Mouse (Mus musculus) MEL (cell line): ENCODE data around the gene Gm37240. TPM values are rescaled to one million over a fixed set of nuclear protein-coding genes. Genes with fewer than 3 reads are reported as not detected.

Experiments
- DNase-seq: peaks from one replicate; pipeline ENCODE4 v3.0.0; 2011; ENCODE audit warnings: low read depth, low spot score
- H3K27ac ChIP-seq: 2 replicates; pipeline ENCODE4 v1.5.1; 2012; ENCODE audit warnings: low read depth, mild to moderate bottlenecking, control low read depth, low read length, moderate library complexity; ENCODE audit not compliant: control insufficient read depth
- H3K27me3 ChIP-seq, 2 experiments: fragments of 150-350 bp in 1 of 2; sonication (generic) in 1 of 2; 2 replicates each; pipeline ENCODE4 v1.6.1; 2012; ENCODE audit warnings: low read length in 2 of 2, mild to moderate bottlenecking in 2 of 2, improper control_type of control experiment in 1 of 2, moderate library complexity in 1 of 2; ENCODE audit not compliant: insufficient read depth in 2 of 2, control insufficient read depth in 1 of 2
- H3K36me3 ChIP-seq, 2 experiments: 2 replicates each; pipeline ENCODE4 v1.6.1; 2012 to 2014; ENCODE audit warnings: low read length in 2 of 2, improper control_type of control experiment in 1 of 2, inconsistent platforms in 1 of 2, mild to moderate bottlenecking in 1 of 2; ENCODE audit not compliant: insufficient read depth in 2 of 2, control insufficient read depth in 1 of 2
- H3K4me1 ChIP-seq, 2 experiments: fragments of 150-350 bp in 1 of 2; sonication (generic) in 1 of 2; 2 replicates each; pipeline ENCODE4 v1.6.1; 2012; ENCODE audit warnings: low read length in 2 of 2, improper control_type of control experiment in 1 of 2, mild to moderate bottlenecking in 1 of 2; ENCODE audit not compliant: insufficient read depth in 2 of 2, control insufficient read depth in 1 of 2
- H3K4me3 ChIP-seq, 2 experiments: fragments of 150-350 bp in 1 of 2; sonication (generic) in 1 of 2; 2 replicates each; pipeline ENCODE4 v1.5.1; 2012; ENCODE audit warnings: low read depth in 2 of 2, low read length in 2 of 2, mild to moderate bottlenecking in 2 of 2, moderate library complexity in 2 of 2, control low read depth in 1 of 2, improper control_type of control experiment in 1 of 2; ENCODE audit not compliant: control insufficient read depth in 1 of 2, insufficient read depth in 1 of 2
- H3K79me2 ChIP-seq: 2 replicates; pipeline ENCODE4 v1.6.1; 2012; ENCODE audit warnings: mild to moderate bottlenecking, low read length, moderate library complexity; ENCODE audit not compliant: control insufficient read depth, poor library complexity, insufficient read depth
- H3K9ac ChIP-seq: 2 replicates; pipeline ENCODE4 v1.6.1; 2012; ENCODE audit warnings: low read depth, mild to moderate bottlenecking, control low read depth, low read length, moderate library complexity; ENCODE audit not compliant: control insufficient read depth, poor library complexity, severe bottlenecking
- H3K9me3 ChIP-seq: fragments of 150-350 bp; sonication (generic); replicated peaks from 2 replicates; pipeline ENCODE4 v1.6.1; 2012; ENCODE audit warnings: mild to moderate bottlenecking, low read length, improper control_type of control experiment, moderate library complexity; ENCODE audit not compliant: insufficient read depth
- BHLHE40 ChIP-seq: IDR thresholded peaks from 2 replicates; pipeline ENCODE4 v1.6.1; 2012; ENCODE audit warnings: low read depth, mild to moderate bottlenecking, inconsistent platforms, low read length, improper control_type of control experiment, borderline replicate concordance
- CTCF ChIP-seq, 3 experiments: IDR thresholded peaks in 2 of 3; conservative IDR thresholded peaks in 1 of 3; 2 replicates each; pipeline ENCODE4 v1.5.1; 2011 to 2012; ENCODE audit warnings: low read length in 3 of 3, low read depth in 2 of 3, mild to moderate bottlenecking in 2 of 3, improper control_type of control experiment in 1 of 3, inconsistent platforms in 1 of 3, mixed read lengths in 1 of 3, moderate library complexity in 1 of 3; ENCODE audit not compliant: control insufficient read depth in 1 of 3, insufficient read depth in 1 of 3, poor library complexity in 1 of 3, severe bottlenecking in 1 of 3
- E2F4 ChIP-seq: IDR thresholded peaks from 2 replicates; pipeline ENCODE4 v1.6.1; 2011; ENCODE audit warnings: low read depth, low read length, improper control_type of control experiment, borderline replicate concordance
- ELF1 ChIP-seq: IDR thresholded peaks from 2 replicates; pipeline ENCODE4 v1.6.1; 2014; ENCODE audit warnings: low read depth, mild to moderate bottlenecking, inconsistent platforms, low read length, improper control_type of control experiment, moderate library complexity
- ETS1 ChIP-seq: IDR thresholded peaks from 2 replicates; pipeline ENCODE4 v1.6.1; 2012; ENCODE audit warnings: low read depth, mild to moderate bottlenecking, inconsistent platforms, low read length, improper control_type of control experiment, moderate library complexity
- GABPA ChIP-seq: IDR thresholded peaks from 2 replicates; pipeline ENCODE4 v1.6.1; 2012; ENCODE audit warnings: low read depth, mild to moderate bottlenecking, inconsistent platforms, low read length, improper control_type of control experiment, moderate library complexity
- GATA1 ChIP-seq: IDR thresholded peaks from 2 replicates; pipeline ENCODE4 v1.6.1; 2011; ENCODE audit warnings: low read depth, low read length, improper control_type of control experiment
- HCFC1 ChIP-seq: IDR thresholded peaks from 2 replicates; pipeline ENCODE4 v1.6.1; 2012; ENCODE audit warnings: low read depth, mild to moderate bottlenecking, inconsistent platforms, low read length, improper control_type of control experiment, moderate library complexity
- JUND ChIP-seq: IDR thresholded peaks from 2 replicates; pipeline ENCODE4 v1.6.1; 2011; ENCODE audit warnings: low read depth, mild to moderate bottlenecking, improper control_type of control experiment, low read length
- MAFK ChIP-seq: IDR thresholded peaks from 2 replicates; pipeline ENCODE4 v1.6.1; 2011; ENCODE audit warnings: low read depth, mild to moderate bottlenecking, low read length, improper control_type of control experiment, borderline replicate concordance
- MAX ChIP-seq: IDR thresholded peaks from 2 replicates; pipeline ENCODE4 v1.6.1; 2011; ENCODE audit warnings: low read length, improper control_type of control experiment
- MAZ ChIP-seq: IDR thresholded peaks from 2 replicates; pipeline ENCODE4 v1.6.1; 2012; ENCODE audit warnings: low read depth, mild to moderate bottlenecking, inconsistent platforms, low read length, improper control_type of control experiment
- MXI1 ChIP-seq: IDR thresholded peaks from 2 replicates; pipeline ENCODE4 v1.6.1; 2011; ENCODE audit warnings: mild to moderate bottlenecking, low read depth, low read length, improper control_type of control experiment
- MYB ChIP-seq: IDR thresholded peaks from 2 replicates; pipeline ENCODE4 v1.6.1; 2011; ENCODE audit warnings: mild to moderate bottlenecking, low read depth, low read length, improper control_type of control experiment
- NRF1 ChIP-seq: IDR thresholded peaks from 2 replicates; pipeline ENCODE4 v1.6.1; 2014; ENCODE audit warnings: low read depth, mild to moderate bottlenecking, inconsistent platforms, low read length, improper control_type of control experiment, moderate library complexity; ENCODE audit not compliant: poor library complexity, insufficient read depth, severe bottlenecking
- POLR2A ChIP-seq, 2 experiments: IDR thresholded peaks; 2 replicates each; pipeline ENCODE4 v1.6.1; 2011 to 2012; ENCODE audit warnings: low read length in 2 of 2, mild to moderate bottlenecking in 2 of 2, control low read depth in 1 of 2, improper control_type of control experiment in 1 of 2, low read depth in 1 of 2, moderate library complexity in 1 of 2; ENCODE audit not compliant: control insufficient read depth in 1 of 2, insufficient read depth in 1 of 2, poor library complexity in 1 of 2
- POLR2AphosphoS2 ChIP-seq: IDR thresholded peaks from 2 replicates; pipeline ENCODE4 v1.6.1; 2011; ENCODE audit warnings: low read length, improper control_type of control experiment
- POLR2AphosphoS5 ChIP-seq: IDR thresholded peaks from 2 replicates; pipeline ENCODE4 v1.6.1; 2012; ENCODE audit warnings: low read depth, borderline replicate concordance, mild to moderate bottlenecking, inconsistent platforms, low read length, moderate library complexity, mixed read lengths
- RAD21 ChIP-seq: IDR thresholded peaks from 2 replicates; pipeline ENCODE4 v1.6.1; 2011; ENCODE audit warnings: mild to moderate bottlenecking, low read depth, low read length, improper control_type of control experiment
- SIN3A ChIP-seq: IDR thresholded peaks from 2 replicates; pipeline ENCODE4 v1.6.1; 2012; ENCODE audit warnings: low read length, improper control_type of control experiment, inconsistent platforms
- TBP ChIP-seq: IDR thresholded peaks from 2 replicates; pipeline ENCODE4 v1.8.0; 2011; ENCODE audit warnings: low read depth, low read length, improper control_type of control experiment
- TCF12 ChIP-seq: IDR thresholded peaks from 2 replicates; pipeline ENCODE4 v1.6.1; 2014; ENCODE audit warnings: low read depth, mild to moderate bottlenecking, inconsistent platforms, low read length, improper control_type of control experiment, moderate library complexity
- UBTF ChIP-seq: IDR thresholded peaks from 2 replicates; pipeline ENCODE4 v1.6.1; 2012; ENCODE audit warnings: low read depth, mild to moderate bottlenecking, inconsistent platforms, low read length, improper control_type of control experiment, moderate library complexity, borderline replicate concordance; ENCODE audit not compliant: insufficient read depth
- USF2 ChIP-seq, 2 experiments: IDR thresholded peaks; 2 replicates each; pipeline ENCODE4 v1.6.1; 2011 to 2012; ENCODE audit warnings: improper control_type of control experiment in 2 of 2, low read length in 2 of 2, borderline replicate concordance in 1 of 2, inconsistent platforms in 1 of 2, low read depth in 1 of 2, mild to moderate bottlenecking in 1 of 2; ENCODE audit not compliant: insufficient read depth in 1 of 2
- ZC3H11A ChIP-seq: IDR thresholded peaks from 2 replicates; pipeline ENCODE4 v1.6.1; 2012; ENCODE audit warnings: low read depth, mild to moderate bottlenecking, inconsistent platforms, low read length, improper control_type of control experiment
- ZKSCAN1 ChIP-seq: IDR thresholded peaks from 2 replicates; pipeline ENCODE4 v1.6.1; 2012; ENCODE audit warnings: low read depth, mild to moderate bottlenecking, inconsistent platforms, low read length, improper control_type of control experiment, moderate library complexity
- ZMIZ1 ChIP-seq: IDR thresholded peaks from 2 replicates; pipeline ENCODE4 v1.6.1; 2012; ENCODE audit warnings: low read depth, mild to moderate bottlenecking, inconsistent platforms, low read length, improper control_type of control experiment, moderate library complexity
- polyA plus RNA-seq, 2 experiments: library from polyadenylated mRNA; stranded (reverse) in 1 of 2; unstranded in 1 of 2; fragments of >175 nt in 1 of 2; fragments of >200 nt in 1 of 2; gene quantifications; 2 replicates each; pipeline versions ENCODE4 v1.2.1 to v1.2.4; 2012; ENCODE audit warnings: low replicate concordance in 2 of 2, low read depth in 1 of 2; ENCODE audit not compliant: insufficient read length in 2 of 2, insufficient read depth in 1 of 2, missing spikeins in 1 of 2
- total RNA-seq: library from RNA; depleted of rRNA; stranded (reverse); fragments of 300-350 nt; gene quantifications from 2 replicates; pipeline ENCODE4 v1.2.3, GENCODE M21; 2012

The Gm37240 gene
- total and polyA plus RNA-seq, 3 experiments, result 0.04 TPM; not detected in 2

DNA sequence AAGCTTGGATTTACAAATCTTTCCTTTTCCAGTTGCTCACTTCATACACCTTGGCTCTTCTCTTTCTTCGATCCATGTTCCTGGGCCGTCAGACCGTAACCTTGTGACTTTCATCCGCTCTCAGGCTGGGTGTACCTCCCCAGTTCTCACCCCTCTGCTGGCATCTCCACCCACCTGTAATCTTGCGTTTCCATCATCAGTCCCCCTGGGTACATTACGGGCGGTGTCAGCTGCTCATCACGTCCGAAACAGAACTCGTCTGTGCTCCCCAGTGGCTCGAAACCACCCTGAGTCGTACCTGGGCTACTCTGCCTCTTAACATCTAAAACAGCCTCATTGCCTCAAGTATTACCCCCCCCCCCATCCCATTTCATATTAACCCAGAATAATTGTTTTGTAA, 1215.2 kb downstream of the Gm37240 start:
- Histone ChIP-seq H3K79me2 (no peaks in the 10 kb centered on the region), H3K9me3 (no peaks in the 10 kb centered on the region), H3K9ac (no peak overlapping the region), H3K4me3 (no peak overlapping the region), H3K27me3 (peaks cover 0 to 1% of the 10 kb centered on the region in 2 experiments; a peak in 2 of 4 replicates), H3K27ac (no peak overlapping the region), H3K36me3 (no peaks in the 10 kb centered on the region; a peak in 1 of 4 replicates), H3K4me1 (peaks cover 0 to 7% of the 10 kb centered on the region in 2 experiments; a peak in 1 of 4 replicates)
- DNase-seq, result no peak
- TF ChIP-seq TCF12 (no peak), E2F4 (no peak), MAFK (no peak), SIN3A (no peak), MXI1 (no peak), MAX (no peak), NRF1 (no peak), BHLHE40 (no peak), ZKSCAN1 (no peak), UBTF (no peak), GABPA (no peak), MAZ (no peak), POLR2A (IDR thresholded peaks at IDR 0.05; ENCODE audit: control insufficient read depth in 1 of 2, insufficient read depth in 1 of 2, low read depth in 1 of 2, low read length in 2 of 2, poor library complexity in 1 of 2) (no peak), POLR2AphosphoS5 (no peak), TBP (no peak), RAD21 (no peak), JUND (no peak), CTCF (IDR thresholded peaks at IDR 0.05 in 2 of 3, conservative IDR thresholded peaks at IDR 0.05 in 1 of 3; ENCODE audit: control insufficient read depth in 1 of 3, insufficient read depth in 1 of 3, low read depth in 2 of 3, low read length in 3 of 3, poor library complexity in 1 of 3, severe bottlenecking in 1 of 3) (no peak)

DNA sequence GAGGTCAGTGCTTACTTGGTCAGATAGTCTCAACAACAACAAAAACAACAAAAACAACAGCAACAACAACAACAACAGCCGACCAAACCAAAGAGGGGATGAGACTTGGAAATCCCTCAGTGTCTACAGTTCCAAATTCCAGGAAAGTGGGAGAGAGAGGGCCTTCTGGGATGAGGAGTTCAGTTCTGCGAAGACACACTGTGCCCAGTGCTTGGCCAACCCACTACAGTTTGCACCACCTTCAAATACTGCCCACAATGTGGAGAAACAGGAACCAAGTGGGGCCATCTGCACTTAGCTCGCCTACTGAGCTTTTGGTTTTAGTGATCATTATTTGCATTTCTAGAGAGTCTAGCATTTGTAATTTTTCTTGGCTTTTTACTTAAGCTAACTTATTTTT, 1218.4 kb downstream of the Gm37240 start:
- H3K36me3 ChIP-seq, result no peaks in the 10 kb centered on the region
- H3K9ac ChIP-seq, result no peak overlapping the region
- no peak overlapping the region for H3K4me3 ChIP-seq
- TF ChIP-seq POLR2AphosphoS5 (no peak), USF2 (IDR thresholded peaks at IDR 0.05; ENCODE audit: borderline replicate concordance in 1 of 2, insufficient read depth in 1 of 2, low read depth in 1 of 2, low read length in 2 of 2) (no peak), ZKSCAN1 (no peak), ETS1 (no peak), MAX (no peak), MYB (no peak), UBTF (no peak), POLR2AphosphoS2 (no peak), E2F4 (no peak), JUND (no peak), ZC3H11A (no peak), TBP (no peak), MAFK (no peak), HCFC1 (no peak), ZMIZ1 (no peak), ELF1 (no peak), GATA1 (no peak)
- H3K79me2 ChIP-seq, result no peaks in the 10 kb centered on the region
- no peak for DNase-seq
- H3K4me1 ChIP-seq, result no peaks in the 10 kb centered on the region
- H3K9me3 ChIP-seq, result no peaks in the 10 kb centered on the region
- no peak overlapping the region for H3K27ac ChIP-seq
- H3K27me3 ChIP-seq, result peaks cover 0 to 1% of the 10 kb centered on the region in 2 experiments; a peak in 2 of 4 replicates
